Mouse (Mus musculus) liver, postnatal 0 days (tissue): ENCODE measurements around the gene Cox15.

Experiments
- CTCF ChIP-seq: sonication (generic); IDR thresholded peaks from 2 replicates; pipeline ENCODE4 v1.5.1; 2016; ENCODE audit warnings: antibody characterized with exemption, low read depth
- EP300 ChIP-seq: IDR thresholded peaks from 2 replicates; pipeline ENCODE4 v1.6.1; 2016; ENCODE audit warnings: antibody characterized with exemption, low read depth, mild to moderate bottlenecking

GRCm38 (mm10) chr19:43709317-43709716 is 43.5 kb downstream of the Cox15 start:
- TF ChIP-seq CTCF (no peak), EP300 (no peak)
